Mouse (Mus musculus) liver, postnatal 0 days (tissue): ENCODE data around the gene Wfdc21.

Experiments used
- CTCF ChIP-seq: sonication (generic); IDR thresholded peaks from 2 replicates; pipeline ENCODE4 v1.5.1; 2016; ENCODE audit warnings: antibody characterized with exemption, low read depth
- EP300 ChIP-seq: IDR thresholded peaks from 2 replicates; pipeline ENCODE4 v1.6.1; 2016; ENCODE audit warnings: antibody characterized with exemption, low read depth, mild to moderate bottlenecking

DNA sequence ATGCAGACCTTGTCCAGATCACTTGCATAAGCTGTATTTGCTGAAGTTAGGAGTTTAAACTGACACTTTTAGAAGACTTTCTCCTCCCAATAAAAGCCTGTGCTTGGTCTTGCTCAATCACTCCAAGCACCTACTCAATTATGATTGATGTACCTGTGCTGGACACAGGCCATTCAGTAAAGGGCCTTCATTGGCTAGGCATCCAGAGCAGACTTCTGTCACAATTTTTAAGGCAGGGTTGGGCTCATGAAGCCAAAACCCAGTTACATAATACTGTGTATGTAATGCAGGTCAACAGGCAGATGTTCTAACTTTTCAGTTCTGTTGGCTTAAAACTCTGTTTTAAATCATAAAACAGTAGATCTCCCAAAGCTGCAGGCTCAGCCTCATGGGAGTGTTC lies 26.0 kb upstream of the Wfdc21 start:
- TF ChIP-seq CTCF (no peak), EP300 (no peak)
